Mouse (Mus musculus): Measurements from ENCODE around the gene Gm21874.
"Not testable (repeated sequence)": the region's sequence is repeated elsewhere in the genome, so short reads cannot be mapped to it uniquely, and the experiment has no call there.

Gene Gm21874

DNA sequence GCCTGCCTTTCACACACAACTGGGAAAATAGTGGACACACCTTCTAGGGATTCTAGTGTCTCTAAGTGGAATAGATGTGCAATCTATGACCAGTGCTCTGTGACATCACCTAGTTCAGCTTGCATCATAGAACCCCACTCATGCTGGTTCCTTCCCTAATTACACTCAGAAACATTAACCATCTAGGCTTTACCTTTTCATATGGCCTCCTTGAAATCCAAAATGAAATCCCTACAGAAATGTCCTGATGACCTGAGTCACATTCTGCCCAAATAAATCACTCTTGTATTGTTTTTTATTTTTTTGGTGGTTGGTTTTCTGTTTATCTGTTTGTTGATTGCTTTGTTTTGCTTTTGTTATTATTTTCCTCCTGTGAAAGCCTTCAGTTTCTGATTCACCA, at the start of gene Gm21874:
Gm21874 (minus strand) TSS at position 101 of the 400 bp plus-strand sequence.
- in situ Hi-C loops (cut with MseI, MboI), result not testable (repeated sequence)

All from mouse trophoblast stem cell (cell line).